ENCODE assay signal across 10 mouse cellular contexts in the genomic region with DNA sequence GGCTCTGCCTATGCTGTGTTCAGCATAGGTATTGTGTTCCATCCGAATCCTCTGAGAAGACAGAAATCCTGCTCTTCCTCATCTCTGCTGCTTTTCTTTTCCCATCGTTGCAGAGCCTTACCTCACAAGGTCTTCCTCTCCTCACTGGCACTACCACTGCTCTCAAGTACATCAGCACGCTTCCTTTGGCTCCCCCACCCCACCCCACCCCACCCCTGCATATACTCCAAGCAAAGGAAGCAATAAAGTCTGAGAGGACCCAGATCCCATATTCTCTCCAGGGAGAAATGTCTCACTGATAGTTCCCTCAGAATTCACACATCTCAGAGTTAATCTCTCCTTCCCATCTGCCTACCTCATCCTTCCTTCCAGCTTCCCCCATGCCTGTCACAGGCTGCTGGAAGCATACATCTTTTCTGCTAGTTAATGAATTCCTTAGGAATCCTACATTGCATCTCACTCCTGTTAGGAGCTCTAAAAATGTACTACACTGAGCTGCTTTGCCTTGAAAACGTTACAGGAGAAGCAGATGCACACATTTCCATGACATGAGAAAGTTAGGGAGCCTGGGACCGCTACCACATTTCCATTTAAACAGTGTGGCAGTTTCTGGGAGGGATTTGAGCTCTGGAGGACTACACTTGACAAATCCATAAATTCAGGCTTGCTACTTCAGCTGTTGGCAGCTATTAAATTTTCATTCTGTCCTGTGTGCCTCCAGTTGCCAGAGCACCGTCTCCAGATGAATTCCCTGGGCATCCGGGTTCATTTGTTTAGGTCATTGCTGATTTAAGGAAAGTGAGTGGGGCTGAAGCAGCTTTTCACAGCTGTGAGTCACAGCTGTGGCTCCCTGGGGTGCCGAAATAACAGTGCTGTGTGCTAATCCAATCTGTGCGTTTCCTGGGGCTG. TPM values are rescaled to one million over a fixed set of nuclear protein-coding genes. Genes with fewer than 3 reads are reported as not detected.
DNase-seq lines count a peak whose midpoint lies in the region; ATAC-seq and TF ChIP-seq lines count a peak whose summit lies in the region.
"Had no signal": no experiment of that assay in that cellular context is flagged by ENCODE, and none has a peak within 500 bp of the region (broad histone marks: within the 10 kb centered on the region; RNA-seq: fewer than 3 reads in every experiment).

No protein-coding gene starts in this region.

- H3K9ac ChIP-seq in forebrain, postnatal 0 days = 0 out of 2 replicates have a peak overlapping the region, but pooled peaks have one; percentile 14
- H3K9ac ChIP-seq in kidney, embryonic 15.5 days = no peak overlapping the region
- H3K9ac ChIP-seq: limb, embryonic 12.5 days had no signal

- H3K36me3 ChIP-seq in forebrain, postnatal 0 days (ENCODE audit: insufficient read depth) = no peaks in the 10 kb centered on the region
- no peaks in the 10 kb centered on the region for H3K36me3 ChIP-seq in kidney, embryonic 15.5 days
- H3K36me3 ChIP-seq: limb, embryonic 12.5 days had no signal

- TF ChIP-seq CTCF in forebrain, postnatal 0 days (IDR thresholded peaks at IDR 0.05; ENCODE audit: low read depth) = no peak

- DNase-seq in right cerebral cortex, adult 18-20 months = peak; percentile 71
- DNase-seq in right cerebral cortex, postnatal 14 days = no peak
- DNase-seq in forebrain, postnatal 0 days = peak; percentile 76
- peak; percentile 42 to 88 for DNase-seq in left cerebral cortex, postnatal 25 days (ENCODE audit: low spot score in 2 of 2)
- DNase-seq in right cerebral cortex, postnatal 36 days (ENCODE audit: low spot score in 2 of 2) = peak; percentile 18 to 42
- no peak for DNase-seq in cerebellum, postnatal 14 days

- peak overlapping the region; percentile 15; the same call in 1 of the 2 replicates for H3K4me2 ChIP-seq in forebrain, postnatal 0 days (ENCODE audit: low read depth)
- no peak overlapping the region for H3K4me2 ChIP-seq in kidney, embryonic 15.5 days
- H3K4me2 ChIP-seq: limb, embryonic 12.5 days had no signal

- no peak overlapping the region for H3K4me3 ChIP-seq in forebrain, postnatal 0 days (ENCODE audit: low read depth, low read length)
- no peak overlapping the region for H3K4me3 ChIP-seq in kidney, embryonic 15.5 days (replicated peaks)
- H3K4me3 ChIP-seq: limb, embryonic 12.5 days had no signal

- ATAC-seq in forebrain, postnatal 0 days = peak; percentile 87
- ATAC-seq in erythroid progenitor cell, adult 5-6 weeks (replicated peaks; ENCODE audit: low FRiP score, poor library complexity, severe bottlenecking) = no peak
- no peak for ATAC-seq in kidney, embryonic 15.5 days (replicated peaks; ENCODE audit: low FRiP score)

- H3K9me3 ChIP-seq in forebrain, postnatal 0 days (ENCODE audit: low read length) = no peaks in the 10 kb centered on the region
- H3K9me3 ChIP-seq in kidney, embryonic 15.5 days (replicated peaks) = no peaks in the 10 kb centered on the region
- H3K9me3 ChIP-seq: limb, embryonic 12.5 days had no signal

- 21% methylated on average over 9 of the region's 9 CpGs for WGBS in forebrain, postnatal 0 days
- 19% methylated on average over 9 of the region's 9 CpGs for WGBS in kidney, embryonic 15.5 days

- peaks cover 10% of the 10 kb centered on the region; the same call in 1 of the 2 replicates for H3K4me1 ChIP-seq in forebrain, postnatal 0 days (ENCODE audit: insufficient read depth)
- H3K4me1 ChIP-seq in kidney, embryonic 15.5 days = peaks cover 8% of the 10 kb centered on the region

- intact Hi-C loops in left cerebral cortex, postnatal 25 days (cut with DNase I) = loop anchor here (10.0 kb wide), 1 partner anchor 197 kb away; a partner anchor contains a TSS

- H3K27me3 ChIP-seq in forebrain, postnatal 0 days (ENCODE audit: insufficient read depth, low read length) = no peaks in the 10 kb centered on the region
- no peaks in the 10 kb centered on the region for H3K27me3 ChIP-seq in kidney, embryonic 15.5 days

- H3K27ac ChIP-seq in forebrain, postnatal 0 days (ENCODE audit: low read depth, low read length) = peak overlapping the region; percentile 88
- no peak overlapping the region for H3K27ac ChIP-seq in kidney, embryonic 15.5 days
- H3K27ac ChIP-seq: limb, embryonic 12.5 days had no signal

RNA-seq across cellular contexts. Expression of a gene that starts 25.8 kb away (rescaled TPM):
- total RNA-seq in forebrain, postnatal 0 days (2014; rRNA removed) = 0.14 TPM in 1 of 2 replicates, not detected in the other
- 0.15 TPM in 1 of 2 replicates, not detected in the other for polyA plus RNA-seq in forebrain, postnatal 0 days (2015; fragmentation: Nextera tagmentation; extraction: Ambion mirVana)
- not detected for total RNA-seq in left cerebral cortex, postnatal 25 days (2021)
- not detected in 2 replicates for total RNA-seq in erythroid progenitor cell, adult 5-6 weeks (2015; ENCODE audit: low replicate concordance)
- total RNA-seq in erythroid progenitor cell, adult 5-6 weeks (2017; ENCODE audit: low replicate concordance) = not detected in 2 replicates
- polyA plus RNA-seq in kidney, embryonic 15.5 days (2015; fragmentation: Nextera tagmentation; extraction: Ambion mirVana) = not detected in 2 replicates
- polyA plus RNA-seq: limb, embryonic 12.5 days; spleen, adult 2 months had no signal

Comparison
In these comparisons a context has a peak if more than half of its experiments do, and no peak if none do; other contexts are left out.
1. DNase-seq: peak in right cerebral cortex, adult 18-20 months (single experiment), forebrain, postnatal 0 days (single experiment), left cerebral cortex, postnatal 25 days (2 of 2) and right cerebral cortex, postnatal 36 days (2 of 2); none in right cerebral cortex, postnatal 14 days (single experiment) and cerebellum, postnatal 14 days (0 of 2).